Mouse (Mus musculus) limb, embryonic 11.5 days (tissue): Measurements from ENCODE around the gene Irs3. TPM values are rescaled to one million over a fixed set of nuclear protein-coding genes. Genes with fewer than 3 reads are reported as not detected.

Source experiments
- ATAC-seq: fragments of 200-750 bp; cut with Nextera tagmentation; 2 replicates; pipeline ENCODE4 v1.8.0; 2017; ENCODE audit warnings: low read depth; ENCODE audit not compliant: insufficient number of reproducible peaks, low FRiP score, low TSS enrichment
- DNase-seq: peaks from one replicate; pipeline ENCODE4 v3.0.0-alpha.2; 2015; ENCODE audit warnings: low spot score
- H3K27ac ChIP-seq: fragments of 300-500 bp; sonication (generic); replicated peaks from 2 replicates; pipeline ENCODE4 v1.5.1; 2014; ENCODE audit warnings: low read depth, mild to moderate bottlenecking, low read length
- H3K27me3 ChIP-seq: fragments of 300-500 bp; sonication (generic); 2 replicates; pipeline ENCODE4 v1.6.1; 2014; ENCODE audit warnings: mild to moderate bottlenecking, low read length, mixed read lengths; ENCODE audit not compliant: control insufficient read depth, insufficient read depth
- H3K36me3 ChIP-seq: fragments of 300-500 bp; sonication (generic); 2 replicates; pipeline ENCODE4 v1.6.1; 2014; ENCODE audit warnings: mild to moderate bottlenecking, low read length, moderate library complexity, mixed read lengths; ENCODE audit not compliant: control insufficient read depth, insufficient read depth
- H3K4me1 ChIP-seq: fragments of 300-500 bp; sonication (generic); 2 replicates; pipeline ENCODE4 v1.6.1; 2014; ENCODE audit warnings: low read length, mixed read lengths; ENCODE audit not compliant: control insufficient read depth, insufficient read depth
- H3K4me2 ChIP-seq: fragments of 300-500 bp; sonication (generic); 2 replicates; pipeline ENCODE4 v1.6.1; 2014; ENCODE audit warnings: low read depth, mild to moderate bottlenecking, moderate library complexity; ENCODE audit not compliant: severe bottlenecking
- H3K4me3 ChIP-seq: fragments of 300-500 bp; sonication (generic); 2 replicates; pipeline ENCODE4 v1.5.1; 2014; ENCODE audit warnings: low read depth, low read length
- H3K9ac ChIP-seq: fragments of 300-500 bp; sonication (generic); 2 replicates; pipeline ENCODE4 v1.6.1; 2014; ENCODE audit warnings: mild to moderate bottlenecking, low read length
- H3K9me3 ChIP-seq: fragments of 300-500 bp; sonication (generic); 2 replicates; pipeline ENCODE4 v1.6.1; 2016; ENCODE audit warnings: low read length; ENCODE audit not compliant: control insufficient read depth
- WGBS: fragments of 180-500 bp; shearing (Covaris S2); extraction: QIAGEN DNeasy Blood & Tissue Kit; methylation state at CpG from one replicate; pipeline ENCODE4 v1.1.7; 2014; 5-methylcytosine and 5-hydroxymethylcytosine counted together
- polyA plus RNA-seq: library from polyadenylated mRNA; unstranded; fragments of >200 nt; fragmentation: Nextera tagmentation; extraction: Ambion mirVana; gene quantifications from 2 replicates; pipeline ENCODE4 v1.2.1, GENCODE M21; 2014

Gene Irs3
- polyA plus RNA-seq = 0.31 and 0.47 TPM in 2 replicates

- Histone ChIP-seq H3K36me3 (peaks cover 2% of the 10 kb centered on the region), H3K9ac (peak within 1 kb of the TSS; percentile 27; the same call in 1 of the 2 replicates), H3K27me3 (peaks cover 10% of the 10 kb centered on the region), H3K4me2 (peak within 1 kb of the TSS; percentile 51), H3K4me3 (peak within 1 kb of the TSS; percentile 32), H3K27ac (no peak within 1 kb of the TSS), H3K4me1 (peaks cover 39% of the 10 kb centered on the region), H3K9me3 (no peaks in the 10 kb centered on the region)
- no peak for ATAC-seq
- no peak for DNase-seq
- 7% methylated on average over 11 of the region's 11 CpGs for WGBS
Observed at GRCm38 (mm10) chr5:137645652-137646091, at the start of gene Irs3. Gene Irs3 (minus strand): TSS chr5:137645714.

- WGBS = 94% methylated on average over 3 of the region's 3 CpGs
- no peak overlapping the region for H3K27ac ChIP-seq
- H3K4me3 ChIP-seq = no peak overlapping the region
- H3K9ac ChIP-seq = no peak overlapping the region
- H3K4me1 ChIP-seq = no peaks in the 10 kb centered on the region
- H3K36me3 ChIP-seq = no peaks in the 10 kb centered on the region
- H3K27me3 ChIP-seq = no peaks in the 10 kb centered on the region
- H3K4me2 ChIP-seq = no peak overlapping the region
- ATAC-seq (no peak), DNase-seq (no peak)
- no peaks in the 10 kb centered on the region for H3K9me3 ChIP-seq
Observed at GRCm38 (mm10) chr5:137694796-137695195, 49.3 kb upstream of the Irs3 start.

- Histone ChIP-seq H3K27me3 (no peaks in the 10 kb centered on the region), H3K27ac (no peak overlapping the region), H3K4me1 (no peaks in the 10 kb centered on the region), H3K9me3 (no peaks in the 10 kb centered on the region), H3K4me3 (no peak overlapping the region), H3K9ac (no peak overlapping the region), H3K36me3 (no peaks in the 10 kb centered on the region), H3K4me2 (no peak overlapping the region)
- WGBS = 73% methylated on average over 1 of the region's 1 CpGs
- ATAC-seq = no peak
- no peak for DNase-seq
Observed at GRCm38 (mm10) chr5:137691881-137692280, 46.4 kb upstream of the Irs3 start.

- Histone ChIP-seq H3K9me3 (no peaks in the 10 kb centered on the region), H3K9ac (no peak overlapping the region), H3K4me2 (no peak overlapping the region), H3K27ac (no peak overlapping the region), H3K4me1 (no peaks in the 10 kb centered on the region), H3K4me3 (no peak overlapping the region), H3K36me3 (no peaks in the 10 kb centered on the region), H3K27me3 (no peaks in the 10 kb centered on the region)
- ATAC-seq (no peak), DNase-seq (no peak)
- WGBS = 64% methylated on average over 9 of the region's 9 CpGs
Observed at GRCm38 (mm10) chr5:137690531-137690930, 45.0 kb upstream of the Irs3 start.

- no peak overlapping the region for H3K9ac ChIP-seq
- no peak overlapping the region for H3K27ac ChIP-seq
Observed at GRCm38 (mm10) chr5:137689974-137690373, 44.5 kb upstream of the Irs3 start.

GRCm38 (mm10) chr5:137686127-137686790, 40.7 kb upstream of the Irs3 start:
- Histone ChIP-seq H3K27me3 (no peaks in the 10 kb centered on the region), H3K9ac (no peak overlapping the region), H3K36me3 (no peaks in the 10 kb centered on the region), H3K4me2 (no peak overlapping the region), H3K4me3 (no peak overlapping the region), H3K9me3 (no peaks in the 10 kb centered on the region), H3K4me1 (0 out of 2 replicates have a peak, but pooled peaks cover 6% of the 10 kb centered on the region), H3K27ac (no peak overlapping the region)
- WGBS = 79% methylated on average over 6 of the region's 6 CpGs
- DNase-seq = no peak
- no peak for ATAC-seq

More at GRCm38 (mm10) chr5:137689974-137690373, 44.5 kb upstream of the Irs3 start:
- no peak for DNase-seq
- 87% methylated on average over 3 of the region's 3 CpGs for WGBS
- no peak for ATAC-seq
- H3K36me3 ChIP-seq = no peaks in the 10 kb centered on the region
- H3K27me3 ChIP-seq = no peaks in the 10 kb centered on the region
- H3K4me2 ChIP-seq = no peak overlapping the region
- no peak overlapping the region for H3K4me3 ChIP-seq
- H3K4me1 ChIP-seq = no peaks in the 10 kb centered on the region
- H3K9me3 ChIP-seq = no peaks in the 10 kb centered on the region

- no peak overlapping the region for H3K4me2 ChIP-seq
- no peak for DNase-seq
- no peaks in the 10 kb centered on the region for H3K27me3 ChIP-seq
- WGBS = 95% methylated on average over 3 of the region's 3 CpGs
- no peak overlapping the region for H3K4me3 ChIP-seq
- no peak for ATAC-seq
- H3K9ac ChIP-seq = no peak overlapping the region
- 0 out of 2 replicates have a peak, but pooled peaks cover 6% of the 10 kb centered on the region for H3K4me1 ChIP-seq
- H3K9me3 ChIP-seq = no peaks in the 10 kb centered on the region
- H3K36me3 ChIP-seq = no peaks in the 10 kb centered on the region
- H3K27ac ChIP-seq = no peak overlapping the region
Observed at GRCm38 (mm10) chr5:137685653-137686052, 40.1 kb upstream of the Irs3 start.

GRCm38 (mm10) chr5:137684294-137685123, 39.0 kb upstream of the Irs3 start, which contains the start of gene Agfg2:
Gene Agfg2 (minus strand): TSS chr5:137684726.
- Histone ChIP-seq H3K36me3 (no peaks in the 10 kb centered on the region), H3K4me3 (peak within 1 kb of the TSS; percentile 64), H3K9ac (peak within 1 kb of the TSS; percentile 61), H3K27me3 (no peaks in the 10 kb centered on the region), H3K4me1 (0 out of 2 replicates have a peak, but pooled peaks cover 6% of the 10 kb centered on the region), H3K27ac (no peak within 1 kb of the TSS), H3K9me3 (no peaks in the 10 kb centered on the region), H3K4me2 (peak within 1 kb of the TSS; percentile 63)
- peak; percentile 99 for ATAC-seq
- DNase-seq = peak; percentile 98
- under 1% methylated on average over 56 of the region's 62 CpGs for WGBS
